Mouse (Mus musculus): ENCODE measurements around the gene Ctdspl. TPM values are rescaled to one million over a fixed set of nuclear protein-coding genes. Genes with fewer than 3 reads are reported as not detected.

The Ctdspl gene
- polyA plus RNA-seq, 1 experiment from 2014 or later: 11.7 TPM

DNA sequence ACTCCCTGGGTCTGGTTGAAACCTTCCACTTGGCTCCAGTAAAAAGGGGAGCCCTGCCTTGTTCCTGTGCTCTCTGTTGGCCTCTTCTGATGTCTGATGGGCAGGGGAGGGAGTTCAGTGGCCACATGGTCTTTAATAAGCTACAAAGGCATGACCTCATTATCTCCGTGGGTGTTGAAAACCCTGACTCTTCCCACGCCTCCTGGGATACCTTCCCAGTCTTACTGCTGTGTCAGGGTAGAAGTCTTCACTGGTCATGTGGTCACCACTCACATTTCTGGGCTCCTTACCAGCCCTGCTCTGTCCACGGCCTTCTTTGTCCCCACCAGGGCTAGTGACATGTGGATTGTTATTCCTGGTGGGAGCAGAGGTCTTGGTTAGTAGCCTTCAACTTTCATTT, 11.3 kb downstream of the Ctdspl start:
- Histone ChIP-seq H3K4me2 (replicated peaks) (no peak overlapping the region), H3K27ac (no peak overlapping the region), H3K9ac (no peak overlapping the region), H3K36me3 (no peaks in the 10 kb centered on the region), H3K4me1 (peaks cover 8% of the 10 kb centered on the region), H3K4me3 (no peak overlapping the region), H3K27me3 (no peaks in the 10 kb centered on the region), H3K9me3 (replicated peaks) (no peaks in the 10 kb centered on the region)
- WGBS: 44% methylated on average over 3 of the region's 3 CpGs
- ATAC-seq (ENCODE audit: low FRiP score): no peak

DNA sequence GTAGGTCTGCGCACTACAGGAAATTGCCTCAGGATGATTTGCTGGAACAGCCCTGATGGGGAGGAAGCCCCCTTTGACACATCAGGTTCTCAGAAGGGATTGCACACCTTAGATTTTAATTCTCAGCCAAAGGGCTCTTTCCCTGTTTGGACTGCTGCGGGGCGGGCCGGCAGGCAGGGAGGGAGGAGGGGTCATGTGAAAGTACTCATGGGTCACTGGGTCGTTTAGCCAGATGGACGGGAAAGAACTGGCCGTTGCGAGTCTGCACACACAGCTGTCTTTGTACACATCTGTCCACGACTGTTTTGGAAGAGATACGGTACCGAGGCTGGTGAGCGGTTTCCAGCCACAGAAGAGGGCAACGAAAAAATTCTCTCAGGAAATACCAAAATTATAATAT, 13.2 kb downstream of the Ctdspl start:
- no peak overlapping the region for H3K27ac ChIP-seq
- H3K4me3 ChIP-seq: no peak overlapping the region
- H3K4me2 ChIP-seq (replicated peaks): no peak overlapping the region
- ATAC-seq (ENCODE audit: low FRiP score): no peak
- no peaks in the 10 kb centered on the region for H3K36me3 ChIP-seq
- 21% methylated on average over 13 of the region's 13 CpGs for WGBS
- no peaks in the 10 kb centered on the region for H3K27me3 ChIP-seq
- no peak overlapping the region for H3K9ac ChIP-seq
- H3K4me1 ChIP-seq: peaks cover 8% of the 10 kb centered on the region
- H3K9me3 ChIP-seq (replicated peaks): no peaks in the 10 kb centered on the region

DNA sequence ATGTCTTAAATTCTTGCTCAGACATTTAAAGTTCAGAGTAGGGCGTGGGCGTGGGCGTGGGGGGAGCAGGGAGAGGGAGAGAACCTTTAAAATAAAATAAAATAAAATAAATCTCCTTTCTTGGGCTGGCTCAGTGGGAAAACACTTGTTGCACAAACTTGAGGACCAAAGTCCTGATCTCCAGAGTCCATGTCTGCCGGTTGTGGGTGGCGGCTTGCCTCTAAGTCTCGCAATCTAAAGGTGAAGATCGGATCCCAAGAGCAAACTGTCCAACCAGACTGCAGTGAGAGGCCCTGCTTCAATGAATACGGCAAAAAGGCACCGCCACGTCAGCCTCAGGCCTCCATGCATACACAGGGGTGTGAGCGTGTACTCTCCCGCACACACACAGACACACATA, 13.6 kb downstream of the Ctdspl start:
- no peak overlapping the region for H3K4me3 ChIP-seq
- H3K36me3 ChIP-seq: no peaks in the 10 kb centered on the region
- no peak overlapping the region for H3K4me2 ChIP-seq (replicated peaks)
- 78% methylated on average over 12 of the region's 12 CpGs for WGBS
- H3K4me1 ChIP-seq: peaks cover 8% of the 10 kb centered on the region
- no peaks in the 10 kb centered on the region for H3K9me3 ChIP-seq (replicated peaks)
- no peaks in the 10 kb centered on the region for H3K27me3 ChIP-seq
- no peak overlapping the region for H3K27ac ChIP-seq
- ATAC-seq (ENCODE audit: low FRiP score): no peak
- H3K9ac ChIP-seq: no peak overlapping the region

DNA sequence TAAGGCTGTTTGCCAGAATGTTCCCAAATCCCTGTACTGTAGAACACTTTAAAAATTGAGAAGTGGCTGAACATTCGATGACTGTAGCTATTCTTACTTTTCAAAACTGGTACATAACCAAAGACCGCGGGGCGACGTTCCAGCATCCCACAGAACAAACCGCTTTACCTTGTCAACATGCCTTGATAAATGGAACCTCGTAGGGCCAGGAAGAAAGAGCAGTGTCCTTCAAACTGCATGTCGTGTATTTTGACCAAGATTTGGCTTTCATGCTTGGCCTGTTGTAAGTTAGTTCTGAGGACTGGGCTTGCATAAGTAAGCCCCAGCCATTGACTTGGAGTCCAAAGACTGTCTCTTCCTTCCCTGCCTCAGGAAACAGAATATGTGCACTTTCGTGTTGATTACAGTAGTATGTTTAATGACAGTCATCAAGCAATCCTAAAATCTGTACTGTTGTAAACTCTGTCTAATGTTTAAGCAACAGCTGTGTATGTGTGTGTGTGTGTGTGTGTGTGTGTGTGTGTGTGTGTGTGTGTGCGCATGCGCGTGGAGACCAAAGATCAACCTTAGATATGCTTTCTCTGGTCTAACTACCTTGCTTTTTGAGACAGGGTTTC, 14.4 kb downstream of the Ctdspl start:
- Histone ChIP-seq H3K9ac (no peak overlapping the region), H3K27me3 (no peaks in the 10 kb centered on the region), H3K4me2 (replicated peaks) (no peak overlapping the region), H3K36me3 (no peaks in the 10 kb centered on the region), H3K4me3 (no peak overlapping the region), H3K9me3 (replicated peaks) (no peaks in the 10 kb centered on the region), H3K4me1 (peaks cover 8% of the 10 kb centered on the region), H3K27ac (no peak overlapping the region)
- ATAC-seq (ENCODE audit: low FRiP score): no peak
- WGBS: 91% methylated on average over 12 of the region's 12 CpGs

DNA sequence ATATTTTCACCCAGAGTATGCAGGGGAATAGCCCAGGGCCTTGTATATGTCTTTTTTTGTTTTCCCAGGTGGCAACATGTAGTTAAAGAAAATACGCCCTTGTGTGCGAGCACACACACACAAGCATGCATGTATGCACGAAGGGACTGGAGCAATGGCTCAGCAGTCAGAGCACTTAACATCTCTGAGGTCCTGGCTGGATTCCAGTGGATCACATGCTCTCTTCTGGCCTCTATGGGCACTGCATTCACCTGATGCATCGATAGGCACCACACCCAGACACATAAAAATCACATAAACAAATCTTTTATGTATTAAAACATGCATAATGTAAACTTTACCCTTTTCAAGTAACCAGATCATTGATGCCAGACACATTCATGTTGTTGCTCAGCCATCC, 15.8 kb downstream of the Ctdspl start:
- no peak for ATAC-seq (ENCODE audit: low FRiP score)
- WGBS: 90% methylated on average over 4 of the region's 4 CpGs
- no peak overlapping the region for H3K27ac ChIP-seq

DNA sequence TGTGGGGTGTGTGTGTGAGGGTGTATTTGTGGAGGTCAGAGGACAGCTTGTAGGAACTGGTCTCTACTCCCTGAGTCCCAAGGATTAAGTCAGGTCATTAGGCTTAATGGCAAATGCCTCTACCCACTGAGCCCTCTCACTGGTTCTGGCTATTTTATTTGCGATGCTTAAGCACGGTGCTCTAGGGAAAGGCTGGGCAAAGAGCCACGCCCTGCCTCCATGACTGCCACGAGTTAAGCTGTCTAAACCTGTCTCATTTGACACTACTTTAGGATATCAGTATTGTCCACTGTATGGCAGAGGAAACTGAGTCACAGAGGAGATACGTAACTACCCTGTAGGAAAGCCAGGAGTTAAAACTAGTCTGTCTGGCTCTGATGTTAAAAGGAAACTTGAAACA, 17.7 kb downstream of the Ctdspl start:
- no peak overlapping the region for H3K9ac ChIP-seq
- H3K36me3 ChIP-seq: no peaks in the 10 kb centered on the region
- H3K9me3 ChIP-seq (replicated peaks): no peaks in the 10 kb centered on the region
- no peak for ATAC-seq (ENCODE audit: low FRiP score)
- WGBS: 79% methylated on average over 5 of the region's 5 CpGs
- no peak overlapping the region for H3K4me2 ChIP-seq (replicated peaks)
- no peak overlapping the region for H3K4me3 ChIP-seq
- H3K27me3 ChIP-seq: no peaks in the 10 kb centered on the region
- H3K4me1 ChIP-seq: peaks cover 5% of the 10 kb centered on the region
- H3K27ac ChIP-seq: no peak overlapping the region

More for the DNA sequence above, 15.8 kb downstream of the Ctdspl start:
- H3K27me3 ChIP-seq: no peaks in the 10 kb centered on the region
- H3K4me2 ChIP-seq (replicated peaks): no peak overlapping the region
- H3K36me3 ChIP-seq: no peaks in the 10 kb centered on the region
- H3K9ac ChIP-seq: no peak overlapping the region
- no peak overlapping the region for H3K4me3 ChIP-seq
- no peaks in the 10 kb centered on the region for H3K9me3 ChIP-seq (replicated peaks)
- peaks cover 5% of the 10 kb centered on the region for H3K4me1 ChIP-seq

DNA sequence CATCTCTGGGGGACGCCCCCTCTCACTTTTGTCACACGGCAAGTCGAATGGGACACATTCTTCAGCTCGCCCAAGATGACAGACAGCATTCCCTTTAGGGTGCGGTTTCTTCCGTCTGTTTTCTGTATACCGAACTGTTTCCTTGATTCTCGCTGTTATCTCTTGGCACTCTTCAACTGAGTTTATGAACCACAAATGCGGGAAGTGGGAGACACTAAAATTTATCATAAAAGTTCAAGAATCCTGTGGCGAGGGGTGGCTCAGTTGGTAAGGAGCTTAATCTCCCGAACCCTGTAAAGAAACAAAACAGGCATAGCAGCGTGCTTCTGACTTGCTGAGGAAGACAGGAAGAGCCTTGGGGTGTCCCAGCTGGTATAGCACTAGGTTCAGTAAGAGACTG, 18.1 kb downstream of the Ctdspl start:
- no peak overlapping the region for H3K9ac ChIP-seq
- H3K27me3 ChIP-seq: no peaks in the 10 kb centered on the region
- ATAC-seq (ENCODE audit: low FRiP score): no peak
- H3K4me1 ChIP-seq: peaks cover 3% of the 10 kb centered on the region
- H3K36me3 ChIP-seq: no peaks in the 10 kb centered on the region
- no peak overlapping the region for H3K4me3 ChIP-seq
- no peaks in the 10 kb centered on the region for H3K9me3 ChIP-seq (replicated peaks)
- no peak overlapping the region for H3K4me2 ChIP-seq (replicated peaks)
- H3K27ac ChIP-seq: no peak overlapping the region
- WGBS: 71% methylated on average over 12 of the region's 12 CpGs

DNA sequence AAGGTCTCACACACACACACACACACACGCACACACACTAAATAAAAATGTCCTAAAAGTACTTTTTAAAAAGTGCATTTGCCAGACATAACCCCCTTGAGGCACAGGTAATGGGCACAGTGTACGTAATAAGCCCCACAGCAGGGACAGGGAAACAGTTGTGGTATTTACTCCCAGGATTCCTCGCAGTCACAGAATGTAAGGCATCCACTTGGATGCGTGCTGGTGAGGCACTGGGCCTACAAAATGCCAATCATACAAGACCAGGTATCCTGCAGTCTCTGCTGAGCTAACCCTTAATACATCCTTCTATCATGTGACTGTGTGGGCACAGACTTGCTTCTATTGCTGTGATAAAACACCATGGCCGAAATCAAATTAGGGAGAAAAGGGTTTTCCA, 22.2 kb downstream of the Ctdspl start:
- Histone ChIP-seq H3K4me1 (no peaks in the 10 kb centered on the region), H3K4me2 (replicated peaks) (no peak overlapping the region), H3K4me3 (no peak overlapping the region), H3K36me3 (no peaks in the 10 kb centered on the region), H3K9me3 (replicated peaks) (no peaks in the 10 kb centered on the region), H3K27me3 (no peaks in the 10 kb centered on the region), H3K9ac (no peak overlapping the region), H3K27ac (no peak overlapping the region)
- whole genome bisulfite sequencing: 82% methylated on average over 5 of the region's 5 CpGs
- no peak for ATAC-seq (ENCODE audit: low FRiP score)

DNA sequence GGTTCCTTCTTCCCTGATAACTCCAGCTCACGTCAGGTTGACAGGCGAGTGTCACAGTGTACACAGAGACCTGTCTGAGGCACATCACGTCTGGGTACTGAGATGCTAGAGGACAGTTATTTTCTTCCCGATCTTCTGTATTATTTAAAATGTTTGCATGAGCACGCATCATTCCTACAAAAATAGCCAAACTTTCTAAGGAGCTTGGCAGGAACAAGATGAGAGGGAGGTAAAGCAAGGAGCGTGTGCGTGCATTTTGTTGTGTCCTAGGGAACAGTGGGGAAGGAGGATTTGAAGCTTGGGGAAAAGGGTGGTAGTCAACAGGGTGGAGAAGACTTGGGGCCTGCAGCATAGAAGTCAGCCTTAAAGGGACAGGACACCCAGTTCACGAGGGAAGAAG, 22.9 kb downstream of the Ctdspl start:
- no peak overlapping the region for H3K27ac ChIP-seq
- H3K9me3 ChIP-seq (replicated peaks): no peaks in the 10 kb centered on the region
- H3K36me3 ChIP-seq: no peaks in the 10 kb centered on the region
- no peak overlapping the region for H3K9ac ChIP-seq
- H3K4me3 ChIP-seq: no peak overlapping the region
- H3K4me2 ChIP-seq (replicated peaks): no peak overlapping the region
- no peaks in the 10 kb centered on the region for H3K4me1 ChIP-seq
- H3K27me3 ChIP-seq: no peaks in the 10 kb centered on the region
- ATAC-seq (ENCODE audit: low FRiP score): no peak
- WGBS: 90% methylated on average over 8 of the region's 8 CpGs

DNA sequence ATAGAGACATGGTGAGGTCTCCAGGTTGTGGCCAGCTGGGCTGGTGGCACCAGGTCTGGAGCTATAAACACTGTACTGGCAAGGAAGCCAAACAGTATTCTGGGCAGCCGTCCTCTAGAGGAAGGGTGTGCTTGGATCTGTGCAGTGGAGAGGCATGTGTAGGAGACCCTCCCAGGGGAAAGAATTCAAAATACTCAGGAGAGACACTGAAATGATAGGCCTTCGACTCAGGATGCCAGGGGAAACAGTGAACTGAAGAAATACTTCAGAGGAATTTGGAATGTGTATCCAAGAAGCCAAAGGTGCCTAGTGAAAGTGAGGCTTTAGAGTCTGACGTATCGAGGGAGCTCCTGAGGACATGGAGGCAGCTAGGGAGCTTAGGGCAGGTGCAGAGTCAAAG, 23.4 kb downstream of the Ctdspl start:
- H3K36me3 ChIP-seq: no peaks in the 10 kb centered on the region
- H3K4me1 ChIP-seq: no peaks in the 10 kb centered on the region
- no peaks in the 10 kb centered on the region for H3K9me3 ChIP-seq (replicated peaks)
- H3K27ac ChIP-seq: no peak overlapping the region
- H3K9ac ChIP-seq: no peak overlapping the region
- no peak for ATAC-seq (ENCODE audit: low FRiP score)
- H3K4me3 ChIP-seq: no peak overlapping the region
- no peak overlapping the region for H3K4me2 ChIP-seq (replicated peaks)
- H3K27me3 ChIP-seq: no peaks in the 10 kb centered on the region
- 63% methylated on average over 4 of the region's 4 CpGs for WGBS

DNA sequence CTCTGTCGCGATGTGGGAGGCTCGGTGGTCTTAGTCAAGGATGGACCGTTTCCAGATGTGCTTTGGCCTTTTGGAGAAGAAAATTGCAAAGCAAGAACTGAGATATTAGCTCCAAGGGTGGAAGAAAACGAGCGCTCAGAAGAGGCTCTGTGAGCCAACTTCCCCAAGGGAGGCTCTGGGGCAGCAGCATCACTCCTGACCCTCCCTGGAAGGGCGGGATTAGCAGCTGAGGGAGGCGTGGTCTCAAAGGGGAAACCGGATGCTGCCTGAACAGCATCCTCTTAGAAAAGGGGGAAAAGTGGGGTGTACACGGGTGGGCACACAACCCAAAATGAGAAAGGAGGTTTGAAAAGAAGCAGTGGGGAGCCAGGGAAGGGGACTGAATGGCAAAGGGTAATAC, 23.8 kb downstream of the Ctdspl start:
- Histone ChIP-seq H3K9ac (no peak overlapping the region), H3K4me2 (replicated peaks) (no peak overlapping the region), H3K27me3 (no peaks in the 10 kb centered on the region), H3K4me1 (no peaks in the 10 kb centered on the region), H3K4me3 (no peak overlapping the region), H3K36me3 (no peaks in the 10 kb centered on the region), H3K9me3 (replicated peaks) (no peaks in the 10 kb centered on the region), H3K27ac (no peak overlapping the region)
- ATAC-seq (ENCODE audit: low FRiP score): no peak
- 69% methylated on average over 10 of the region's 10 CpGs for WGBS

DNA sequence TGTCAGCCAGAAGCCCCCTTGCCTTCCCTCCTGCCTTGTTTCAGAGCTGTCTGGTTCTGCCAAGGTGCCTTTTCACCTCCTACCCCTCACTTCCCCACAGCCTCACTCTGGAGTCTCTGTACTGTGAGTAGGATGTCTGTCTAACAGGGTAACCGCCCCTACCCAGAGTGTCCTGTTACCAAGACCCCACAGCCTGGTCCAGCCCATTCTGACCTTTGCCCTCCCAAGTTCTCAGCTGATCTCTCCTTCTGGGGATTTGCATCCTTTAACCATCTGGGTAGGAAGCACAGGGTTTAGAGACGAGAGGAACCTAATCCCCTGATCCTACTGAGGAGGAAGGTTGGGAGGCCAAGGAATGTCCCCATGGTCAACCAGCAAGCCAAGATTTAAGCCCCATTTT, 24.5 kb downstream of the Ctdspl start:
- H3K9me3 ChIP-seq (replicated peaks): no peaks in the 10 kb centered on the region
- no peak overlapping the region for H3K9ac ChIP-seq
- no peak overlapping the region for H3K4me2 ChIP-seq (replicated peaks)
- H3K4me3 ChIP-seq: no peak overlapping the region
- no peaks in the 10 kb centered on the region for H3K36me3 ChIP-seq
- WGBS: 63% methylated on average over 2 of the region's 2 CpGs
- H3K27ac ChIP-seq: no peak overlapping the region
- H3K27me3 ChIP-seq: no peaks in the 10 kb centered on the region
- no peak for ATAC-seq (ENCODE audit: low FRiP score)
- H3K4me1 ChIP-seq: no peaks in the 10 kb centered on the region

DNA sequence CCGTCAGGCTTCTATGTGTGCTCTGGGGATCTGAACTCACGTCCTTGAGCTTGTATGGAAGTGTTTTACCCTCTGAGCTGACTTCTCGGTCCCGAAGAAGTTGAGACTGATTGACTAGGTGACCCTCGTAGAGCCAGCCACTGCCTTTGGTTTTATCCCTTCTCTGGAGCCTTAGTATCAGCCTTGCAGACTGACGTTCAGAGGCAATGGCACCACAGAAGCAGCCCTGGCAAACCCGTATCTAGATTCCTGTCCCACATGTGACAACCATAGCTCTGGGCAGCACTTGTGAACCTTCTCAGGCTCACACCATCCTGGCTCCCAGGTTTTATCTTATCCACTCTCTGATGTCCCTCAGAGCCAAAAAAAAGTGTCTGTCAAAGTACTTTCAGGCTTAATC, 25.1 kb downstream of the Ctdspl start:
- H3K4me2 ChIP-seq (replicated peaks): no peak overlapping the region
- no peak for ATAC-seq (ENCODE audit: low FRiP score)
- H3K9ac ChIP-seq: no peak overlapping the region
- no peak overlapping the region for H3K4me3 ChIP-seq
- no peaks in the 10 kb centered on the region for H3K27me3 ChIP-seq
- WGBS: 85% methylated on average over 7 of the region's 7 CpGs
- H3K9me3 ChIP-seq (replicated peaks): no peaks in the 10 kb centered on the region
- H3K4me1 ChIP-seq: no peaks in the 10 kb centered on the region
- H3K36me3 ChIP-seq: no peaks in the 10 kb centered on the region
- no peak overlapping the region for H3K27ac ChIP-seq

Measured in hindbrain, embryonic 12.5 days (tissue).